Mouse (Mus musculus): ENCODE measurements around the gene Pi4ka. TPM values are rescaled to one million over a fixed set of nuclear protein-coding genes. Genes with fewer than 3 reads are reported as not detected.

The Pi4ka gene
- total and polyA plus RNA-seq, 3 experiments = 40.5 to 149 (median 88.4) TPM

GRCm38 (mm10) chr16:17271856-17272255, 134.3 kb downstream of the Pi4ka start (continued):
- TF ChIP-seq SIN3A (IDR thresholded peaks at IDR 0.05; ENCODE audit: low read length) (peak; percentile 52; the same call in 1 of the 2 replicates), MYC (IDR thresholded peaks at IDR 0.05; ENCODE audit: low read depth, low read length) (peak; percentile 89), MAFK (IDR thresholded peaks at IDR 0.05; ENCODE audit: insufficient replicate concordance, low read length) (no peak), NELFE (IDR thresholded peaks at IDR 0.05; ENCODE audit: low read depth, low read length) (no peak), ETS1 (conservative IDR thresholded peaks at IDR 0.05; ENCODE audit: low read depth, low read length) (peak; percentile 30; the same call in 1 of the 2 replicates), MAX (IDR thresholded peaks at IDR 0.05; ENCODE audit: low read length) (peak; percentile 90), USF2 (conservative IDR thresholded peaks at IDR 0.05; ENCODE audit: low read depth, low read length) (no peak), RAD21 (IDR thresholded peaks at IDR 0.05; ENCODE audit: low read depth, low read length) (no peak), RCOR1 (conservative IDR thresholded peaks at IDR 0.05; ENCODE audit: low read depth, low read length) (0 out of 2 replicates have a peak, but pooled peaks have one; percentile 31), POLR2AphosphoS2 (IDR thresholded peaks at IDR 0.05; ENCODE audit: low read depth, low read length) (no peak), SMC3 (IDR thresholded peaks at IDR 0.05; ENCODE audit: low read depth, low read length) (no peak), EP300 (IDR thresholded peaks at IDR 0.05; ENCODE audit: low read length) (peak; percentile 52; the same call in 1 of the 2 replicates), JUND (conservative IDR thresholded peaks at IDR 0.05; ENCODE audit: low read depth, low read length) (no peak), UBTF (IDR thresholded peaks at IDR 0.05; ENCODE audit: low read depth, low read length) (no peak), MXI1 (IDR thresholded peaks at IDR 0.05; ENCODE audit: low read depth, low read length) (peak; percentile 41; the same call in 1 of the 2 replicates), PAX5 (IDR thresholded peaks at IDR 0.05; ENCODE audit: low read length) (no peak), GABPA (IDR thresholded peaks at IDR 0.05; ENCODE audit: insufficient replicate concordance, low read depth, low read length) (no peak), MEF2A (IDR thresholded peaks at IDR 0.05; ENCODE audit: borderline replicate concordance, low read depth, low read length) (no peak)

DNA sequence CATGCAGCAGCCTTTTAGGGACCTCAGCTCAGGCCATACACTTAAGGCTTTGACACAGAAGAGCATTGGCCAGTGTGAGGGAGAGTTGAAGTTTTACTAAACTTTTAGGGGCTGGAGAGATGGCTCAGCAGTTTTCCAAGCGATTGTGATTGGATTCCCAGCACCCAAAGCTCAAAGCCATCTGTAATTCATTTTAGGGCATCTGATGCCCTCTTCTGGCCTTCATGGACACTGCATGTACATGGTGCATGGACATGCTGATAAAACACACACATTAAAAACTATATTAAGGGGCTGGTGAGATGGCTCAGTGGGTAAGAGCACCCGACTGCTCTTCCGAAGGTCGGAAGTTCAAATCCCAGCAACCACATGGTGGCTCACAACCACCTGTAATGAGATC, 135.0 kb downstream of the Pi4ka start:
- Histone ChIP-seq H3K4me3 (replicated peaks in 1 of 3; ENCODE audit: low read depth in 2 of 3, low read length in 2 of 3, poor library complexity in 1 of 3) (no peak overlapping the region), H3K4me2 (ENCODE audit: insufficient read depth, low read depth, poor library complexity, severe bottlenecking) (no peak overlapping the region), H3K4me1 (ENCODE audit: control insufficient read depth in 1 of 2, insufficient read depth in 2 of 2) (peaks cover 0 to 7% of the 10 kb centered on the region in 2 experiments; a peak in 1 of 4 replicates), H3K27me3 (replicated peaks) (peaks cover 2% of the 10 kb centered on the region), H3K9ac (ENCODE audit: insufficient read depth, low read depth) (no peak overlapping the region), H3K9me3 (replicated peaks; ENCODE audit: low read length) (peaks cover 6% of the 10 kb centered on the region), H3K27ac (ENCODE audit: insufficient read depth, low read depth) (no peak overlapping the region), H3K79me2 (replicated peaks; ENCODE audit: control insufficient read depth, extremely low read depth, insufficient read depth, poor library complexity, severe bottlenecking) (no peaks in the 10 kb centered on the region), H3K36me3 (replicated peaks in 1 of 2; ENCODE audit: control insufficient read depth in 1 of 2, insufficient read depth in 1 of 2, low read length in 1 of 2) (peaks cover 0 to 5% of the 10 kb centered on the region in 2 experiments)
- DNase-seq (ENCODE audit: extremely low read depth) = no peak
- dilution Hi-C loops (cut with MboI; ENCODE audit: extremely low pct_ligation_motif_present, extremely low pct_unique_long_range_greater_than_20kb, low sequenced_read_pairs) (no loop called here), in situ Hi-C loops (cut with MboI; ENCODE audit: low pct_ligation_motif_present, low pct_unique_long_range_greater_than_20kb, low sequenced_read_pairs) (no loop called here)
- TF ChIP-seq TCF12 (IDR thresholded peaks at IDR 0.05; ENCODE audit: low read depth, low read length) = no peak
- TF ChIP-seq RAD21 (IDR thresholded peaks at IDR 0.05; ENCODE audit: low read depth, low read length) = peak; percentile 67
- peak; percentile 27 to 71; a peak in 3 of 4 replicates for TF ChIP-seq CTCF (conservative IDR thresholded peaks at IDR 0.05 in 1 of 2, IDR thresholded peaks at IDR 0.05 in 1 of 2; ENCODE audit: low read depth in 2 of 2, low read length in 2 of 2)
- no peak for TF ChIP-seq E2F4 (IDR thresholded peaks at IDR 0.05; ENCODE audit: insufficient replicate concordance, low read depth, low read length)
- TF ChIP-seq SMC3 (IDR thresholded peaks at IDR 0.05; ENCODE audit: low read depth, low read length) = peak; percentile 72

Data from CH12.LX (cell line).